Mouse (Mus musculus): ENCODE results near the gene Wnt3. TPM values are rescaled to one million over a fixed set of nuclear protein-coding genes. Genes with fewer than 3 reads are reported as not detected.

The Wnt3 gene
- polyA plus RNA-seq, 1 experiment from 2014 or later, result 9.8 TPM

- no peaks in the 10 kb centered on the region for H3K9me3 ChIP-seq
- no peaks in the 10 kb centered on the region for H3K27me3 ChIP-seq
- no peak overlapping the region for H3K27ac ChIP-seq
- no peak for ATAC-seq (ENCODE audit: low FRiP score)
- no peak overlapping the region for H3K4me2 ChIP-seq
- no peaks in the 10 kb centered on the region for H3K4me1 ChIP-seq (replicated peaks)
- H3K4me3 ChIP-seq, result no peak overlapping the region
- WGBS, result 84% methylated on average over 4 of the region's 4 CpGs
- no peak overlapping the region for H3K9ac ChIP-seq
- peaks cover 63% of the 10 kb centered on the region for H3K36me3 ChIP-seq
Measured at GRCm38 (mm10) chr11:103859933-103860610, 86.1 kb downstream of the Wnt3 start.

GRCm38 (mm10) chr11:103862951-103863350, 89.0 kb downstream of the Wnt3 start:
- no peaks in the 10 kb centered on the region for H3K9me3 ChIP-seq
- H3K4me2 ChIP-seq, result no peak overlapping the region
- no peak for ATAC-seq (ENCODE audit: low FRiP score)
- H3K4me1 ChIP-seq (replicated peaks), result no peaks in the 10 kb centered on the region
- 90% methylated on average over 8 of the region's 8 CpGs for WGBS
- H3K27ac ChIP-seq, result no peak overlapping the region
- H3K27me3 ChIP-seq, result no peaks in the 10 kb centered on the region
- peaks cover 55% of the 10 kb centered on the region for H3K36me3 ChIP-seq
- H3K4me3 ChIP-seq, result no peak overlapping the region
- no peak overlapping the region for H3K9ac ChIP-seq

- ATAC-seq (ENCODE audit: low FRiP score), result no peak
- H3K4me2 ChIP-seq, result no peak overlapping the region
Measured at GRCm38 (mm10) chr11:103864486-103864885, 90.5 kb downstream of the Wnt3 start.

GRCm38 (mm10) chr11:103865346-103865745, 91.4 kb downstream of the Wnt3 start:
- WGBS, result 75% methylated on average over 7 of the region's 7 CpGs
- Histone ChIP-seq H3K9me3 (no peaks in the 10 kb centered on the region), H3K27me3 (no peaks in the 10 kb centered on the region), H3K4me2 (no peak overlapping the region), H3K36me3 (peaks cover 44% of the 10 kb centered on the region), H3K9ac (no peak overlapping the region), H3K4me1 (replicated peaks) (no peaks in the 10 kb centered on the region), H3K27ac (no peak overlapping the region), H3K4me3 (no peak overlapping the region)
- no peak for ATAC-seq (ENCODE audit: low FRiP score)

More at GRCm38 (mm10) chr11:103864486-103864885, 90.5 kb downstream of the Wnt3 start:
- H3K36me3 ChIP-seq, result peaks cover 50% of the 10 kb centered on the region
- no peak overlapping the region for H3K4me3 ChIP-seq
- no peak overlapping the region for H3K9ac ChIP-seq
- no peaks in the 10 kb centered on the region for H3K4me1 ChIP-seq (replicated peaks)
- 83% methylated on average over 4 of the region's 4 CpGs for WGBS
- H3K27ac ChIP-seq, result no peak overlapping the region
- no peaks in the 10 kb centered on the region for H3K27me3 ChIP-seq
- no peaks in the 10 kb centered on the region for H3K9me3 ChIP-seq

Other genes with a start within 250 kb of the Wnt3 start
- not detected in 2 replicates for gene Gm884, start 153.0 kb upstream of the Wnt3 start, polyA plus RNA-seq (2015; fragmentation: Nextera tagmentation; extraction: Ambion mirVana)
- gene Lyzl6, start 135.3 kb upstream of the Wnt3 start, polyA plus RNA-seq (2015; fragmentation: Nextera tagmentation; extraction: Ambion mirVana), result not detected in 2 replicates
- 0.26 TPM in 1 of 2 replicates, not detected in the other for gene Rprml, start 124.6 kb upstream of the Wnt3 start, polyA plus RNA-seq (2015; fragmentation: Nextera tagmentation; extraction: Ambion mirVana)
- gene Gosr2, start 76.3 kb upstream of the Wnt3 start, polyA plus RNA-seq (2015; fragmentation: Nextera tagmentation; extraction: Ambion mirVana), result 90.7 and 91.6 TPM in 2 replicates
- gene Wnt9b, start 24.3 kb upstream of the Wnt3 start, polyA plus RNA-seq (2015; fragmentation: Nextera tagmentation; extraction: Ambion mirVana), result 0.13 and 0.21 TPM in 2 replicates
- gene Nsf, start 179.9 kb downstream of the Wnt3 start, polyA plus RNA-seq (2015; fragmentation: Nextera tagmentation; extraction: Ambion mirVana), result 128 and 133 TPM in 2 replicates
- 181 and 195 TPM in 2 replicates for gene Arf2, start 192.6 kb downstream of the Wnt3 start, polyA plus RNA-seq (2015; fragmentation: Nextera tagmentation; extraction: Ambion mirVana)